Mouse (Mus musculus): ENCODE measurements around the gene Tsfm. TPM values are rescaled to one million over a fixed set of nuclear protein-coding genes. Genes with fewer than 3 reads are reported as not detected.
"Not testable (repeated sequence)": the region's sequence is repeated elsewhere in the genome, so short reads cannot be mapped to it uniquely, and the experiment has no call there.

Tsfm gene
- polyA plus RNA-seq, 1 experiment from 2014 or later = 78.7 TPM

- DNase-seq (ENCODE audit: low spot score) (no peak), ATAC-seq (ENCODE audit: low FRiP score) (no peak)
- peak overlapping the region; percentile 7; the same call in 1 of the 2 replicates for H3K27ac ChIP-seq (ENCODE audit: low read depth, low read length)
- no peak overlapping the region for H3K9ac ChIP-seq (ENCODE audit: low read depth, low read length)
- H3K4me3 ChIP-seq (ENCODE audit: low read depth, low read length) = no peak overlapping the region
- H3K9me3 ChIP-seq (ENCODE audit: control insufficient read depth, low read length) = no peaks in the 10 kb centered on the region
- H3K4me1 ChIP-seq (replicated peaks; ENCODE audit: control insufficient read depth, insufficient read depth, low read length) = peaks cover 4% of the 10 kb centered on the region; the same call in 1 of the 2 replicates
- peaks cover 22% of the 10 kb centered on the region for H3K36me3 ChIP-seq (ENCODE audit: control insufficient read depth, insufficient read depth, low read length)
- no peaks in the 10 kb centered on the region for H3K27me3 ChIP-seq (ENCODE audit: control insufficient read depth, insufficient read depth, low read length)
- no peak overlapping the region for H3K4me2 ChIP-seq (replicated peaks; ENCODE audit: low read depth, low read length)
- 88% methylated on average over 14 of the region's 14 CpGs for WGBS
These were observed 35.9 kb upstream of the Tsfm start for GRCm38 (mm10) chr10:127066519-127067018.

GRCm38 (mm10) chr10:127065981-127066380 lies 35.3 kb upstream of the Tsfm start:
- ATAC-seq (ENCODE audit: low FRiP score) (no peak), DNase-seq (ENCODE audit: low spot score) (no peak)
- Histone ChIP-seq H3K36me3 (ENCODE audit: control insufficient read depth, insufficient read depth, low read length) (peaks cover 22% of the 10 kb centered on the region), H3K27me3 (ENCODE audit: control insufficient read depth, insufficient read depth, low read length) (no peaks in the 10 kb centered on the region), H3K9ac (ENCODE audit: low read depth, low read length) (no peak overlapping the region), H3K4me1 (replicated peaks; ENCODE audit: control insufficient read depth, insufficient read depth, low read length) (peaks cover 4% of the 10 kb centered on the region; the same call in 1 of the 2 replicates), H3K27ac (ENCODE audit: low read depth, low read length) (no peak overlapping the region), H3K4me2 (replicated peaks; ENCODE audit: low read depth, low read length) (no peak overlapping the region), H3K4me3 (ENCODE audit: low read depth, low read length) (no peak overlapping the region), H3K9me3 (ENCODE audit: control insufficient read depth, low read length) (no peaks in the 10 kb centered on the region)
- WGBS = 92% methylated on average over 9 of the region's 9 CpGs

GRCm38 (mm10) chr10:127063913-127064870 lies 33.6 kb upstream of the Tsfm start:
- H3K9me3 ChIP-seq (ENCODE audit: control insufficient read depth, low read length) = no peaks in the 10 kb centered on the region
- peak; percentile 68 for DNase-seq (ENCODE audit: low spot score)
- H3K4me3 ChIP-seq (ENCODE audit: low read depth, low read length) = peak overlapping the region; percentile 81
- H3K36me3 ChIP-seq (ENCODE audit: control insufficient read depth, insufficient read depth, low read length) = peaks cover 22% of the 10 kb centered on the region
- peak overlapping the region; percentile 48 for H3K4me2 ChIP-seq (replicated peaks; ENCODE audit: low read depth, low read length)
- H3K27me3 ChIP-seq (ENCODE audit: control insufficient read depth, insufficient read depth, low read length) = no peaks in the 10 kb centered on the region; the same call in 1 of the 2 replicates
- H3K4me1 ChIP-seq (replicated peaks; ENCODE audit: control insufficient read depth, insufficient read depth, low read length) = peaks cover 4% of the 10 kb centered on the region; the same call in 1 of the 2 replicates
- 15% methylated on average over 37 of the region's 37 CpGs for WGBS
- H3K27ac ChIP-seq (ENCODE audit: low read depth, low read length) = peak overlapping the region; percentile 82
- peak overlapping the region; percentile 89 for H3K9ac ChIP-seq (ENCODE audit: low read depth, low read length)
- ATAC-seq (ENCODE audit: low FRiP score) = peak; percentile 20

GRCm38 (mm10) chr10:127063239-127063872 lies 32.7 kb upstream of the Tsfm start, which contains the start of gene Cdk4:
TSS of gene Cdk4 (plus strand) at chr10:127063534.
- H3K36me3 ChIP-seq (ENCODE audit: control insufficient read depth, insufficient read depth, low read length) = peaks cover 22% of the 10 kb centered on the region
- peak within 1 kb of the TSS; percentile 81 for H3K4me3 ChIP-seq (ENCODE audit: low read depth, low read length)
- DNase-seq (ENCODE audit: low spot score) = peak; percentile 99
- H3K4me1 ChIP-seq (replicated peaks; ENCODE audit: control insufficient read depth, insufficient read depth, low read length) = peaks cover 9% of the 10 kb centered on the region; the same call in 1 of the 2 replicates
- peak within 1 kb of the TSS; percentile 82 for H3K27ac ChIP-seq (ENCODE audit: low read depth, low read length)
- peak; percentile 94 for ATAC-seq (ENCODE audit: low FRiP score)
- H3K27me3 ChIP-seq (ENCODE audit: control insufficient read depth, insufficient read depth, low read length) = no peaks in the 10 kb centered on the region; the same call in 1 of the 2 replicates
- peak within 1 kb of the TSS; percentile 48 for H3K4me2 ChIP-seq (replicated peaks; ENCODE audit: low read depth, low read length)
- H3K9me3 ChIP-seq (ENCODE audit: control insufficient read depth, low read length) = no peaks in the 10 kb centered on the region
- peak within 1 kb of the TSS; percentile 89 for H3K9ac ChIP-seq (ENCODE audit: low read depth, low read length)
- under 1% methylated on average over 46 of the region's 46 CpGs for WGBS

GRCm38 (mm10) chr10:127062503-127062902 lies 31.9 kb upstream of the Tsfm start:
- H3K4me1 ChIP-seq (replicated peaks; ENCODE audit: control insufficient read depth, insufficient read depth, low read length) = peaks cover 9% of the 10 kb centered on the region; the same call in 1 of the 2 replicates
- ATAC-seq (ENCODE audit: low FRiP score) (no peak), DNase-seq (ENCODE audit: low spot score) (no peak)
- no peak overlapping the region for H3K4me2 ChIP-seq (replicated peaks; ENCODE audit: low read depth, low read length)
- no peaks in the 10 kb centered on the region; the same call in 1 of the 2 replicates for H3K27me3 ChIP-seq (ENCODE audit: control insufficient read depth, insufficient read depth, low read length)
- no peak overlapping the region for H3K4me3 ChIP-seq (ENCODE audit: low read depth, low read length)
- 81% methylated on average over 5 of the region's 5 CpGs for WGBS
- H3K36me3 ChIP-seq (ENCODE audit: control insufficient read depth, insufficient read depth, low read length) = peaks cover 21% of the 10 kb centered on the region
- no peaks in the 10 kb centered on the region for H3K9me3 ChIP-seq (ENCODE audit: control insufficient read depth, low read length)
- no peak overlapping the region for H3K27ac ChIP-seq (ENCODE audit: low read depth, low read length)
- no peak overlapping the region for H3K9ac ChIP-seq (ENCODE audit: low read depth, low read length)

GRCm38 (mm10) chr10:127062101-127062500 lies 31.5 kb upstream of the Tsfm start:
- H3K9me3 ChIP-seq (ENCODE audit: control insufficient read depth, low read length); H3K4me2 ChIP-seq (replicated peaks; ENCODE audit: low read depth, low read length); H3K27me3 ChIP-seq (ENCODE audit: control insufficient read depth, insufficient read depth, low read length); H3K9ac ChIP-seq (ENCODE audit: low read depth, low read length); ATAC-seq (ENCODE audit: low FRiP score); H3K4me3 ChIP-seq (ENCODE audit: low read depth, low read length); H3K4me1 ChIP-seq (replicated peaks; ENCODE audit: control insufficient read depth, insufficient read depth, low read length); DNase-seq (ENCODE audit: low spot score); H3K27ac ChIP-seq (ENCODE audit: low read depth, low read length): not testable (repeated sequence)
- 88% methylated on average over 4 of the region's 4 CpGs for WGBS
- H3K36me3 ChIP-seq (ENCODE audit: control insufficient read depth, insufficient read depth, low read length) = peaks cover 20% of the 10 kb centered on the region

- ATAC-seq (ENCODE audit: low FRiP score) (no peak), DNase-seq (ENCODE audit: low spot score) (no peak)
- Histone ChIP-seq H3K4me3 (ENCODE audit: low read depth, low read length) (no peak overlapping the region; the same call in 1 of the 2 replicates), H3K9me3 (ENCODE audit: control insufficient read depth, low read length) (no peaks in the 10 kb centered on the region), H3K4me1 (replicated peaks; ENCODE audit: control insufficient read depth, insufficient read depth, low read length) (peaks cover 9% of the 10 kb centered on the region; the same call in 1 of the 2 replicates), H3K27me3 (ENCODE audit: control insufficient read depth, insufficient read depth, low read length) (no peaks in the 10 kb centered on the region; the same call in 1 of the 2 replicates), H3K9ac (ENCODE audit: low read depth, low read length) (no peak overlapping the region; the same call in 1 of the 2 replicates), H3K36me3 (ENCODE audit: control insufficient read depth, insufficient read depth, low read length) (peaks cover 18% of the 10 kb centered on the region), H3K4me2 (replicated peaks; ENCODE audit: low read depth, low read length) (no peak overlapping the region), H3K27ac (ENCODE audit: low read depth, low read length) (peak overlapping the region; percentile 95; the same call in 1 of the 2 replicates)
- 67% methylated on average over 2 of the region's 2 CpGs for WGBS
These were observed 30.9 kb upstream of the Tsfm start for GRCm38 (mm10) chr10:127061513-127061912.

- no peak overlapping the region; the same call in 1 of the 2 replicates for H3K4me3 ChIP-seq (ENCODE audit: low read depth, low read length)
- peaks cover 9% of the 10 kb centered on the region; the same call in 1 of the 2 replicates for H3K4me1 ChIP-seq (replicated peaks; ENCODE audit: control insufficient read depth, insufficient read depth, low read length)
- DNase-seq (ENCODE audit: low spot score) = no peak
- WGBS = 27% methylated on average over 5 of the region's 5 CpGs
- H3K27ac ChIP-seq (ENCODE audit: low read depth, low read length) = peak overlapping the region; percentile 95; the same call in 1 of the 2 replicates
- no peaks in the 10 kb centered on the region for H3K9me3 ChIP-seq (ENCODE audit: control insufficient read depth, low read length)
- H3K9ac ChIP-seq (ENCODE audit: low read depth, low read length) = peak overlapping the region; percentile 96
- peaks cover 19% of the 10 kb centered on the region for H3K36me3 ChIP-seq (ENCODE audit: control insufficient read depth, insufficient read depth, low read length)
- no peak for ATAC-seq (ENCODE audit: low FRiP score)
- H3K4me2 ChIP-seq (replicated peaks; ENCODE audit: low read depth, low read length) = peak overlapping the region; percentile 98
- no peaks in the 10 kb centered on the region; the same call in 1 of the 2 replicates for H3K27me3 ChIP-seq (ENCODE audit: control insufficient read depth, insufficient read depth, low read length)
These were observed 30.4 kb upstream of the Tsfm start for GRCm38 (mm10) chr10:127061085-127061484.

Data from hindbrain, embryonic 11.5 days (tissue).